Mouse (Mus musculus): ENCODE results near the gene Capzb. TPM values are rescaled to one million over a fixed set of nuclear protein-coding genes. Genes with fewer than 3 reads are reported as not detected.

The Capzb gene
- polyA plus RNA-seq, 1 experiment from 2014 or later = 278 TPM

GRCm38 (mm10) chr4:139330605-139331004 lies 137.9 kb downstream of the Capzb start:
- DNase-seq (ENCODE audit: low spot score) = peak; percentile 70
- Histone ChIP-seq H3K4me3 (ENCODE audit: low read depth, low read length) (no peak overlapping the region), H3K4me2 (ENCODE audit: low read length) (peak overlapping the region; percentile 24; the same call in 1 of the 2 replicates), H3K27me3 (replicated peaks; ENCODE audit: control insufficient read depth, insufficient read depth, low read length) (no peaks in the 10 kb centered on the region; the same call in 1 of the 2 replicates), H3K9me3 (replicated peaks; ENCODE audit: control insufficient read depth, low read length) (no peaks in the 10 kb centered on the region), H3K4me1 (ENCODE audit: control insufficient read depth, insufficient read depth, low read length) (no peaks in the 10 kb centered on the region), H3K9ac (ENCODE audit: low read length) (no peak overlapping the region), H3K36me3 (ENCODE audit: control insufficient read depth, insufficient read depth, low read length) (no peaks in the 10 kb centered on the region), H3K27ac (ENCODE audit: low read depth, low read length) (no peak overlapping the region)
- no peak for ATAC-seq
- WGBS = 9% methylated on average over 10 of the region's 10 CpGs

GRCm38 (mm10) chr4:139334631-139335295 lies 142.1 kb downstream of the Capzb start:
- no peak overlapping the region for H3K4me3 ChIP-seq (ENCODE audit: low read depth, low read length)
- ATAC-seq = no peak
- H3K27ac ChIP-seq (ENCODE audit: low read depth, low read length) = no peak overlapping the region
- no peaks in the 10 kb centered on the region for H3K36me3 ChIP-seq (ENCODE audit: control insufficient read depth, insufficient read depth, low read length)
- no peaks in the 10 kb centered on the region for H3K4me1 ChIP-seq (ENCODE audit: control insufficient read depth, insufficient read depth, low read length)
- DNase-seq (ENCODE audit: low spot score) = no peak
- H3K9me3 ChIP-seq (replicated peaks; ENCODE audit: control insufficient read depth, low read length) = no peaks in the 10 kb centered on the region
- 72% methylated on average over 6 of the region's 9 CpGs for WGBS
- H3K9ac ChIP-seq (ENCODE audit: low read length) = no peak overlapping the region
- peaks cover 5% of the 10 kb centered on the region; the same call in 1 of the 2 replicates for H3K27me3 ChIP-seq (replicated peaks; ENCODE audit: control insufficient read depth, insufficient read depth, low read length)
- H3K4me2 ChIP-seq (ENCODE audit: low read length) = no peak overlapping the region

DNA sequence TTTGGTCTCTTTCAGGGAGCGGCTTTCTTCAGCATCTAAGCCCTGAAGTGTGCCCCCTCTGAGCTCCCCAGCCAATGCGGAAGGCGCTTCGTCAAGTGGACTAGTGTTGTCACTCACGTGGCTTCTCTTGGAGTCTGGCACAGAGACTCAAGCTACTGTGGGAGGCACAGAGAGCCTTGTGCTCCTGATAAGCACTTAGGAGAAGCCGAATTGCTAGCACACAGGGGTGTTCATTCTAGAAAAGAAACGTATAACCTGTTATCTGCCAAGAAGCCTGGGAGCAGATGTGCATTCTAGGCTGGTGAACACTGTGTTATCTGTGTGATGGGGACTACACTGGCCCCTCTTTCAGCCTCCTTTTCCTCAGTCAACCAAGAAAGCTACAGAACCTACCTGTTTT lies 142.8 kb downstream of the Capzb start:
- Histone ChIP-seq H3K27me3 (replicated peaks; ENCODE audit: control insufficient read depth, insufficient read depth, low read length) (peaks cover 5% of the 10 kb centered on the region; the same call in 1 of the 2 replicates), H3K27ac (ENCODE audit: low read depth, low read length) (no peak overlapping the region), H3K9me3 (replicated peaks; ENCODE audit: control insufficient read depth, low read length) (no peaks in the 10 kb centered on the region), H3K4me2 (ENCODE audit: low read length) (no peak overlapping the region), H3K9ac (ENCODE audit: low read length) (no peak overlapping the region), H3K4me1 (ENCODE audit: control insufficient read depth, insufficient read depth, low read length) (no peaks in the 10 kb centered on the region), H3K36me3 (ENCODE audit: control insufficient read depth, insufficient read depth, low read length) (no peaks in the 10 kb centered on the region), H3K4me3 (ENCODE audit: low read depth, low read length) (no peak overlapping the region)
- ATAC-seq (no peak), DNase-seq (ENCODE audit: low spot score) (no peak)
- 61% methylated on average over 7 of the region's 7 CpGs for WGBS

- Histone ChIP-seq H3K27ac (ENCODE audit: low read depth, low read length) (no peak overlapping the region), H3K4me3 (ENCODE audit: low read depth, low read length) (no peak overlapping the region), H3K27me3 (replicated peaks; ENCODE audit: control insufficient read depth, insufficient read depth, low read length) (peaks cover 5% of the 10 kb centered on the region; the same call in 1 of the 2 replicates), H3K9me3 (replicated peaks; ENCODE audit: control insufficient read depth, low read length) (no peaks in the 10 kb centered on the region), H3K36me3 (ENCODE audit: control insufficient read depth, insufficient read depth, low read length) (no peaks in the 10 kb centered on the region), H3K4me1 (ENCODE audit: control insufficient read depth, insufficient read depth, low read length) (no peaks in the 10 kb centered on the region), H3K9ac (ENCODE audit: low read length) (no peak overlapping the region), H3K4me2 (ENCODE audit: low read length) (no peak overlapping the region)
- 33% methylated on average over 24 of the region's 24 CpGs for WGBS
- DNase-seq (ENCODE audit: low spot score) (peak; percentile 64), ATAC-seq (no peak)
Observed at GRCm38 (mm10) chr4:139336822-139337483, 144.3 kb downstream of the Capzb start.

DNA sequence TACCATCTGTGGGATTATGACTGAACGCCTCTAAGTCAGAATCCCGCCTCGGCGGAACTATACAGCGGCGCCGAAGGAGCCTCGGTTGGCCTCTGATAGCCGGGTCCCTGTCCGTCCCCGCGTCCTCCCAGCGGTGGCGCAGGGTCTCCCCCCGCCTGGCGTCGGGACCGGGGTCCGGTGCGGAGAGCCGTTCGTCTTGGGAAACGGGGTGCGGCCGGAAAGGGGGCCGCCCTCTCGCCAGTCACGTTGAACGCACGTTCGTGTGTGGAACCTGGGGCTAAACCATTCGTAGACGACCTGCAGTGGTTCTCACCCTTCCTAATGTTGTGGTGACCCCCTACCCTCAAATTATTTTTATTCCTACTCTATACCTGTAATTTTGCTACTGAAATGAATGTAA lies 145.4 kb downstream of the Capzb start:
- no peak overlapping the region for H3K27ac ChIP-seq (ENCODE audit: low read depth, low read length)
- H3K27me3 ChIP-seq (replicated peaks; ENCODE audit: control insufficient read depth, insufficient read depth, low read length) = peaks cover 5% of the 10 kb centered on the region; the same call in 1 of the 2 replicates
- H3K9ac ChIP-seq (ENCODE audit: low read length) = no peak overlapping the region
- no peaks in the 10 kb centered on the region for H3K4me1 ChIP-seq (ENCODE audit: control insufficient read depth, insufficient read depth, low read length)
- DNase-seq (ENCODE audit: low spot score) = no peak
- no peak overlapping the region for H3K4me2 ChIP-seq (ENCODE audit: low read length)
- 61% methylated on average over 33 of the region's 33 CpGs for WGBS
- ATAC-seq = no peak
- H3K9me3 ChIP-seq (replicated peaks; ENCODE audit: control insufficient read depth, low read length) = no peaks in the 10 kb centered on the region
- no peak overlapping the region for H3K4me3 ChIP-seq (ENCODE audit: low read depth, low read length)
- H3K36me3 ChIP-seq (ENCODE audit: control insufficient read depth, insufficient read depth, low read length) = no peaks in the 10 kb centered on the region

DNA sequence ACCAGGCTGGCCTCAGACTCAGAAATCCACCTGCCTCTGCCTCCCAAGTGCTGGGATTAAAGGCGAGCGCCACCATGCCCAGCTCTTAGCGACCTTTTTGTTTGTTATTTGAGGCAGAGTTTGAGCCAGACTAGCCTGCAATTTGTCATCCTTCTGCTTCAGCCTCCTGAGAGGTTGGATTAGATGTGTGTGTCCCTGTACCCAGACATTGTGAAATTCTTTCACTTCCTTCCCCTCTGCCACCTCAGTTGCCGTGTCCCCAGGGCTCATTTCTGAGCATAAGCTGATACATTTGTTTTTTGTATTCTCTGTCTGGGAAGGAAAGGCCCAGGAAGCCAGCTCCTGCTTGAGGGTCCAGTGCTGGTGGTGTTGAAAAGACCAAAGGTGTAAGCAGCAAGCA lies 148.1 kb downstream of the Capzb start:
- Histone ChIP-seq H3K9ac (ENCODE audit: low read length) (no peak overlapping the region), H3K27me3 (replicated peaks; ENCODE audit: control insufficient read depth, insufficient read depth, low read length) (peaks cover 5% of the 10 kb centered on the region; the same call in 1 of the 2 replicates), H3K4me3 (ENCODE audit: low read depth, low read length) (no peak overlapping the region), H3K4me1 (ENCODE audit: control insufficient read depth, insufficient read depth, low read length) (no peaks in the 10 kb centered on the region), H3K27ac (ENCODE audit: low read depth, low read length) (no peak overlapping the region), H3K4me2 (ENCODE audit: low read length) (no peak overlapping the region), H3K9me3 (replicated peaks; ENCODE audit: control insufficient read depth, low read length) (no peaks in the 10 kb centered on the region), H3K36me3 (ENCODE audit: control insufficient read depth, insufficient read depth, low read length) (peaks cover 6% of the 10 kb centered on the region)
- DNase-seq (ENCODE audit: low spot score) (no peak), ATAC-seq (no peak)
- WGBS = 74% methylated on average over 4 of the region's 4 CpGs

Small RNA genes within 50 kb of the gene (microRNA-seq; reads per million reads assigned to microRNA genes)
- gene Gm24245 (0.66 reads per million), gene Gm25732 (not detected)

Other genes starting within 250 kb of the Capzb start
- gene Rnf186, start 225.8 kb upstream of the Capzb start, polyA plus RNA-seq (2014; fragmentation: Nextera tagmentation; extraction: Ambion mirVana) = not detected in 2 replicates
- 0.68 and 0.70 TPM in 2 replicates for gene Tmco4, start 220.0 kb upstream of the Capzb start, polyA plus RNA-seq (2014; fragmentation: Nextera tagmentation; extraction: Ambion mirVana)
- 0.30 TPM in 2 replicates for gene Htr6, start 117.3 kb upstream of the Capzb start, polyA plus RNA-seq (2014; fragmentation: Nextera tagmentation; extraction: Ambion mirVana)
- 22.3 and 29.8 TPM in 2 replicates for gene Nbl1, start 99.9 kb upstream of the Capzb start, polyA plus RNA-seq (2014; fragmentation: Nextera tagmentation; extraction: Ambion mirVana)
- 411 and 472 TPM in 2 replicates for gene Minos1, start 61.8 kb upstream of the Capzb start, polyA plus RNA-seq (2014; fragmentation: Nextera tagmentation; extraction: Ambion mirVana)
- 8.9 and 10.5 TPM in 2 replicates for gene Pqlc2, start 117.8 kb downstream of the Capzb start, polyA plus RNA-seq (2014; fragmentation: Nextera tagmentation; extraction: Ambion mirVana)
- gene Akr7a5, start 117.8 kb downstream of the Capzb start, polyA plus RNA-seq (2014; fragmentation: Nextera tagmentation; extraction: Ambion mirVana) = 56.6 and 59.4 TPM in 2 replicates
- 101 and 110 TPM in 2 replicates for gene Mrto4, start 159.7 kb downstream of the Capzb start, polyA plus RNA-seq (2014; fragmentation: Nextera tagmentation; extraction: Ambion mirVana)
- gene Emc1, start 159.7 kb downstream of the Capzb start, polyA plus RNA-seq (2014; fragmentation: Nextera tagmentation; extraction: Ambion mirVana) = 17.9 and 23.3 TPM in 2 replicates
- gene Ubr4, start 159.7 kb downstream of the Capzb start, polyA plus RNA-seq (2014; fragmentation: Nextera tagmentation; extraction: Ambion mirVana) = 51.3 and 71.4 TPM in 2 replicates

Data from forebrain, embryonic 14.5 days (tissue).